Mouse (Mus musculus): Measurements from ENCODE around the gene Cdk20. TPM values are rescaled to one million over a fixed set of nuclear protein-coding genes. Genes with fewer than 3 reads are reported as not detected.

The Cdk20 gene
- total RNA-seq, 1 experiment = 6.0 TPM

- DNase-seq (ENCODE audit: low read depth, low spot score) = no peak
- Histone ChIP-seq H3K27ac (ENCODE audit: insufficient read depth, low read depth, low read length, poor library complexity, severe bottlenecking) (no peak overlapping the region), H3K36me3 (ENCODE audit: control insufficient read depth, insufficient read depth, low read length, poor library complexity, severe bottlenecking) (no peaks in the 10 kb centered on the region), H3K4me1 (ENCODE audit: control insufficient read depth in 2 of 2, insufficient read depth in 2 of 2, low read length in 2 of 2, poor library complexity in 1 of 2) (no peaks in the 10 kb centered on the region; a peak in 1 of 4 replicates), H3K4me3 (ENCODE audit: insufficient read depth in 1 of 2, low read depth in 1 of 2, low read length in 2 of 2, poor library complexity in 1 of 2, severe bottlenecking in 1 of 2) (no peak overlapping the region), H3K9ac (ENCODE audit: insufficient read depth, low read depth, low read length, poor library complexity, severe bottlenecking) (no peak overlapping the region), H3K9me3 (ENCODE audit: control insufficient read depth, insufficient read depth, low read depth, low read length) (no peaks in the 10 kb centered on the region)
- in situ Hi-C loops (cut with MboI; ENCODE audit: low sequenced_read_pairs in 2 of 2, unreplicated experiment in 2 of 2) = no loop called here
- TF ChIP-seq ZNF384 (IDR thresholded peaks at IDR 0.05; ENCODE audit: low read depth, low read length) (no peak), HCFC1 (IDR thresholded peaks at IDR 0.05; ENCODE audit: borderline replicate concordance, insufficient read depth, low read length) (no peak), CHD2 (IDR thresholded peaks at IDR 0.05; ENCODE audit: low read depth, low read length) (no peak), ZC3H11A (IDR thresholded peaks at IDR 0.05; ENCODE audit: borderline replicate concordance, low read depth, low read length) (no peak), MAFK (IDR thresholded peaks at IDR 0.05; ENCODE audit: insufficient read depth, low read depth, low read length) (no peak)
Measured at GRCm38 (mm10) chr13:64402006-64402405, 30.1 kb upstream of the Cdk20 start.

GRCm38 (mm10) chr13:64402504-64402949 is 29.6 kb upstream of the Cdk20 start:
- no peaks in the 10 kb centered on the region for H3K4me1 ChIP-seq (ENCODE audit: control insufficient read depth in 2 of 2, insufficient read depth in 2 of 2, low read length in 2 of 2, poor library complexity in 1 of 2)
- no peak overlapping the region for H3K4me3 ChIP-seq (ENCODE audit: insufficient read depth in 1 of 2, low read depth in 1 of 2, low read length in 2 of 2, poor library complexity in 1 of 2, severe bottlenecking in 1 of 2)
- H3K9me3 ChIP-seq (ENCODE audit: control insufficient read depth, insufficient read depth, low read depth, low read length) = no peaks in the 10 kb centered on the region
- in situ Hi-C loops (cut with MboI; ENCODE audit: low sequenced_read_pairs in 2 of 2, unreplicated experiment in 2 of 2) = no loop called here
- no peak overlapping the region for H3K9ac ChIP-seq (ENCODE audit: insufficient read depth, low read depth, low read length, poor library complexity, severe bottlenecking)
- DNase-seq (ENCODE audit: low read depth, low spot score) = no peak
- H3K27ac ChIP-seq (ENCODE audit: insufficient read depth, low read depth, low read length, poor library complexity, severe bottlenecking) = no peak overlapping the region
- no peak for TF ChIP-seq ZC3H11A (IDR thresholded peaks at IDR 0.05; ENCODE audit: borderline replicate concordance, low read depth, low read length)
- no peak for TF ChIP-seq HCFC1 (IDR thresholded peaks at IDR 0.05; ENCODE audit: borderline replicate concordance, insufficient read depth, low read length)
- no peak for TF ChIP-seq MAFK (IDR thresholded peaks at IDR 0.05; ENCODE audit: insufficient read depth, low read depth, low read length)
- no peak for TF ChIP-seq ZNF384 (IDR thresholded peaks at IDR 0.05; ENCODE audit: low read depth, low read length)
- no peak for TF ChIP-seq CHD2 (IDR thresholded peaks at IDR 0.05; ENCODE audit: low read depth, low read length)
- H3K36me3 ChIP-seq (ENCODE audit: control insufficient read depth, insufficient read depth, low read length, poor library complexity, severe bottlenecking) = no peaks in the 10 kb centered on the region

GRCm38 (mm10) chr13:64402951-64403460 is 29.1 kb upstream of the Cdk20 start:
- DNase-seq (ENCODE audit: low read depth, low spot score) = no peak
- no peak for TF ChIP-seq CHD2 (IDR thresholded peaks at IDR 0.05; ENCODE audit: low read depth, low read length)
- TF ChIP-seq ZC3H11A (IDR thresholded peaks at IDR 0.05; ENCODE audit: borderline replicate concordance, low read depth, low read length) = no peak
- TF ChIP-seq MAFK (IDR thresholded peaks at IDR 0.05; ENCODE audit: insufficient read depth, low read depth, low read length) = no peak
- TF ChIP-seq HCFC1 (IDR thresholded peaks at IDR 0.05; ENCODE audit: borderline replicate concordance, insufficient read depth, low read length) = no peak
- TF ChIP-seq ZNF384 (IDR thresholded peaks at IDR 0.05; ENCODE audit: low read depth, low read length) = no peak
- H3K36me3 ChIP-seq (ENCODE audit: control insufficient read depth, insufficient read depth, low read length, poor library complexity, severe bottlenecking) = no peaks in the 10 kb centered on the region
- H3K4me1 ChIP-seq (ENCODE audit: control insufficient read depth in 2 of 2, insufficient read depth in 2 of 2, low read length in 2 of 2, poor library complexity in 1 of 2) = no peaks in the 10 kb centered on the region
- no peaks in the 10 kb centered on the region for H3K9me3 ChIP-seq (ENCODE audit: control insufficient read depth, insufficient read depth, low read depth, low read length)
- no peak overlapping the region for H3K4me3 ChIP-seq (ENCODE audit: insufficient read depth in 1 of 2, low read depth in 1 of 2, low read length in 2 of 2, poor library complexity in 1 of 2, severe bottlenecking in 1 of 2)
- in situ Hi-C loops (cut with MboI; ENCODE audit: low sequenced_read_pairs in 2 of 2, unreplicated experiment in 2 of 2) = no loop called here
- no peak overlapping the region for H3K9ac ChIP-seq (ENCODE audit: insufficient read depth, low read depth, low read length, poor library complexity, severe bottlenecking)
- no peak overlapping the region for H3K27ac ChIP-seq (ENCODE audit: insufficient read depth, low read depth, low read length, poor library complexity, severe bottlenecking)

- no peak for DNase-seq (ENCODE audit: low read depth, low spot score)
- no peaks in the 10 kb centered on the region for H3K4me1 ChIP-seq (ENCODE audit: control insufficient read depth in 2 of 2, insufficient read depth in 2 of 2, low read length in 2 of 2, poor library complexity in 1 of 2)
- H3K9ac ChIP-seq (ENCODE audit: insufficient read depth, low read depth, low read length, poor library complexity, severe bottlenecking) = no peak overlapping the region
- in situ Hi-C loops (cut with MboI; ENCODE audit: low sequenced_read_pairs in 2 of 2, unreplicated experiment in 2 of 2) = no loop called here
- H3K4me3 ChIP-seq (ENCODE audit: insufficient read depth in 1 of 2, low read depth in 1 of 2, low read length in 2 of 2, poor library complexity in 1 of 2, severe bottlenecking in 1 of 2) = no peak overlapping the region
- H3K36me3 ChIP-seq (ENCODE audit: control insufficient read depth, insufficient read depth, low read length, poor library complexity, severe bottlenecking) = no peaks in the 10 kb centered on the region
- H3K27ac ChIP-seq (ENCODE audit: insufficient read depth, low read depth, low read length, poor library complexity, severe bottlenecking) = no peak overlapping the region
- TF ChIP-seq ZC3H11A (IDR thresholded peaks at IDR 0.05; ENCODE audit: borderline replicate concordance, low read depth, low read length) (no peak), CHD2 (IDR thresholded peaks at IDR 0.05; ENCODE audit: low read depth, low read length) (no peak), HCFC1 (IDR thresholded peaks at IDR 0.05; ENCODE audit: borderline replicate concordance, insufficient read depth, low read length) (no peak), MAFK (IDR thresholded peaks at IDR 0.05; ENCODE audit: insufficient read depth, low read depth, low read length) (no peak), ZNF384 (IDR thresholded peaks at IDR 0.05; ENCODE audit: low read depth, low read length) (no peak)
- H3K9me3 ChIP-seq (ENCODE audit: control insufficient read depth, insufficient read depth, low read depth, low read length) = no peaks in the 10 kb centered on the region
Measured at GRCm38 (mm10) chr13:64403519-64403918, 28.6 kb upstream of the Cdk20 start.

Data from ES-E14 (cell line).